16 mouse cellular contexts compared by ENCODE assay signal in the genomic region with DNA sequence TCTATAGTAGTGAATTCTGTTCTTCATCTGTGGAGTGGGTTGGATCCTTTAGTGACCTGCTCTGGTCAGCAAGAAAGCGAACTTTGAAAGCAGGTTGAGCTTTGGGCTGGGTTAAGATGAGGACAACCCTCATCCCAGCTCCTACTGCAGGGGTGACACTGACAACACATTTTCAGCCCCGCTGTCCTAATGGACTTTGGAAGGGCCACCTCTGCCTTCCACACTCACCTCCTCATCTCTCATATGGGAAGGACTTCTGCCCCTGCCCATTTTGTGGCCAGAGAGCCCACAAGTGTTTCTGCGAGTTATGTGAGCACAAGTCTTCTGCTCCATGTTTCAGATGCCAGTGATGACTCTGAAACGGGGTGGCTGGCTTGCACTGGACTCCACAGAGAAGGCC. TPM values are rescaled to one million over a fixed set of nuclear protein-coding genes. Genes with fewer than 3 reads are reported as not detected.
DNase-seq lines count a peak whose midpoint lies in the region; ATAC-seq and TF ChIP-seq lines count a peak whose summit lies in the region.
"Had no signal": no experiment of that assay in that cellular context is flagged by ENCODE, and none has a peak within 500 bp of the region (broad histone marks: within the 10 kb centered on the region; RNA-seq: fewer than 3 reads in every experiment).

No protein-coding gene starts in this region.

- H3K27ac ChIP-seq in heart, postnatal 0 days (ENCODE audit: low read depth), result peak overlapping the region; percentile 25; the same call in 1 of the 2 replicates
- H3K27ac ChIP-seq in limb, embryonic 12.5 days, result peak overlapping the region; percentile 69; the same call in 1 of the 2 replicates
- H3K27ac ChIP-seq in limb, embryonic 10.5 days, result no peak overlapping the region
- peak overlapping the region; percentile 68 for H3K27ac ChIP-seq in embryonic facial prominence, embryonic 15.5 days (replicated peaks)
- peak overlapping the region; percentile 84 for H3K27ac ChIP-seq in stomach, embryonic 15.5 days
- H3K27ac ChIP-seq: forebrain, embryonic 12.5 days; heart, adult 2 months; layer of hippocampus, adult 2 months; liver, embryonic 13.5 days had no signal

- no peaks in the 10 kb centered on the region for H3K9me3 ChIP-seq in heart, postnatal 0 days (replicated peaks; ENCODE audit: control insufficient read depth, low read length)
- no peaks in the 10 kb centered on the region for H3K9me3 ChIP-seq in limb, embryonic 12.5 days
- H3K9me3 ChIP-seq in limb, embryonic 10.5 days (replicated peaks), result no peaks in the 10 kb centered on the region
- H3K9me3 ChIP-seq in embryonic facial prominence, embryonic 15.5 days (replicated peaks), result no peaks in the 10 kb centered on the region
- H3K9me3 ChIP-seq in stomach, embryonic 15.5 days, result no peaks in the 10 kb centered on the region
- H3K9me3 ChIP-seq: forebrain, embryonic 12.5 days; liver, embryonic 13.5 days had no signal

- TF ChIP-seq EP300 in heart, postnatal 0 days (IDR thresholded peaks at IDR 0.05; ENCODE audit: low read depth), result no peak

- no peak overlapping the region for H3K4me3 ChIP-seq in heart, postnatal 0 days (ENCODE audit: low read depth, low read length)
- no peak overlapping the region for H3K4me3 ChIP-seq in limb, embryonic 12.5 days (replicated peaks)
- H3K4me3 ChIP-seq in limb, embryonic 10.5 days, result no peak overlapping the region
- no peak overlapping the region for H3K4me3 ChIP-seq in embryonic facial prominence, embryonic 15.5 days (replicated peaks)
- no peak overlapping the region for H3K4me3 ChIP-seq in stomach, embryonic 15.5 days (replicated peaks)
- H3K4me3 ChIP-seq: forebrain, embryonic 12.5 days; heart, adult 2 months; layer of hippocampus, adult 2 months; liver, embryonic 13.5 days had no signal

- H3K27me3 ChIP-seq in heart, postnatal 0 days (ENCODE audit: control insufficient read depth, insufficient read depth, low read length), result no peaks in the 10 kb centered on the region
- H3K27me3 ChIP-seq in limb, embryonic 12.5 days, result no peaks in the 10 kb centered on the region
- no peaks in the 10 kb centered on the region for H3K27me3 ChIP-seq in limb, embryonic 10.5 days (ENCODE audit: low read depth, poor library complexity, severe bottlenecking)
- no peaks in the 10 kb centered on the region for H3K27me3 ChIP-seq in embryonic facial prominence, embryonic 15.5 days
- no peaks in the 10 kb centered on the region for H3K27me3 ChIP-seq in stomach, embryonic 15.5 days (replicated peaks)
- H3K27me3 ChIP-seq: forebrain, embryonic 12.5 days; liver, embryonic 13.5 days had no signal

- no peak for TF ChIP-seq CTCF in heart, postnatal 0 days (IDR thresholded peaks at IDR 0.05; ENCODE audit: low read depth)

- H3K9ac ChIP-seq in heart, postnatal 0 days (replicated peaks; ENCODE audit: low read depth, low read length), result no peak overlapping the region
- H3K9ac ChIP-seq in limb, embryonic 12.5 days (replicated peaks), result no peak overlapping the region
- no peak overlapping the region for H3K9ac ChIP-seq in embryonic facial prominence, embryonic 15.5 days
- no peak overlapping the region for H3K9ac ChIP-seq in stomach, embryonic 15.5 days
- H3K9ac ChIP-seq: liver, embryonic 13.5 days had no signal

- H3K4me2 ChIP-seq in heart, postnatal 0 days (ENCODE audit: low read depth, low read length), result no peak overlapping the region
- no peak overlapping the region for H3K4me2 ChIP-seq in limb, embryonic 12.5 days
- H3K4me2 ChIP-seq in embryonic facial prominence, embryonic 15.5 days (replicated peaks), result no peak overlapping the region
- H3K4me2 ChIP-seq in stomach, embryonic 15.5 days, result no peak overlapping the region
- H3K4me2 ChIP-seq: forebrain, embryonic 12.5 days; liver, embryonic 13.5 days had no signal

- no peak for DNase-seq in heart, postnatal 0 days (ENCODE audit: low spot score)
- no peak for DNase-seq in heart, postnatal 25 days (ENCODE audit: low spot score)
- no peak for DNase-seq in limb, embryonic 10.5 days (ENCODE audit: low spot score)
- DNase-seq: adrenal gland, adult 2 months; B cell, adult 2 months; cerebellum, adult 9-10 months; embryo, embryonic 11 days; heart, adult 2 months; liver, embryonic 13.5 days; thymus, postnatal 4 days had no signal

- no peaks in the 10 kb centered on the region for H3K36me3 ChIP-seq in heart, postnatal 0 days (replicated peaks; ENCODE audit: control insufficient read depth, insufficient read depth, low read length)
- H3K36me3 ChIP-seq in limb, embryonic 12.5 days, result no peaks in the 10 kb centered on the region
- no peaks in the 10 kb centered on the region for H3K36me3 ChIP-seq in limb, embryonic 10.5 days
- no peaks in the 10 kb centered on the region for H3K36me3 ChIP-seq in embryonic facial prominence, embryonic 15.5 days
- H3K36me3 ChIP-seq in stomach, embryonic 15.5 days, result no peaks in the 10 kb centered on the region
- H3K36me3 ChIP-seq: forebrain, embryonic 12.5 days; liver, embryonic 13.5 days had no signal

- 62% methylated on average over 4 of the region's 4 CpGs for WGBS in heart, postnatal 0 days
- WGBS in limb, embryonic 12.5 days, result 76% methylated on average over 4 of the region's 4 CpGs
- 79% methylated on average over 4 of the region's 4 CpGs for WGBS in limb, embryonic 10.5 days
- WGBS in embryonic facial prominence, embryonic 15.5 days, result 67% methylated on average over 4 of the region's 4 CpGs
- WGBS in stomach, embryonic 15.5 days, result 73% methylated on average over 4 of the region's 4 CpGs

- peaks cover 15% of the 10 kb centered on the region for H3K4me1 ChIP-seq in heart, postnatal 0 days (ENCODE audit: control insufficient read depth, insufficient read depth)
- H3K4me1 ChIP-seq in limb, embryonic 12.5 days (replicated peaks), result peaks cover 43% of the 10 kb centered on the region
- peaks cover 46% of the 10 kb centered on the region for H3K4me1 ChIP-seq in limb, embryonic 10.5 days
- H3K4me1 ChIP-seq in embryonic facial prominence, embryonic 15.5 days, result peaks cover 56% of the 10 kb centered on the region
- H3K4me1 ChIP-seq in stomach, embryonic 15.5 days, result peaks cover 48% of the 10 kb centered on the region

- intact Hi-C loops in heart, postnatal 25 days (cut with DNase I), result no loop called here

- ATAC-seq in heart, postnatal 0 days (ENCODE audit: insufficient read depth, low read depth), result no peak
- ATAC-seq in limb, embryonic 12.5 days (ENCODE audit: insufficient number of reproducible peaks, insufficient read depth, low FRiP score, low TSS enrichment, low read depth), result no peak
- ATAC-seq in embryonic facial prominence, embryonic 15.5 days (ENCODE audit: insufficient number of reproducible peaks, low FRiP score, low TSS enrichment, low read depth), result no peak
- ATAC-seq in stomach, embryonic 15.5 days (ENCODE audit: insufficient read depth, low FRiP score, low read depth), result 0 out of 2 replicates have a peak, but pooled peaks have one; percentile 3
- no peak for ATAC-seq in inflammation-experienced regulatory T-cells, adult 6 months

RNA-seq across cellular contexts. Expression of a gene that starts 41.9 kb away (rescaled TPM):
- 14.8 and 19.1 TPM in 2 replicates for total RNA-seq in heart, postnatal 0 days (2014; rRNA removed; ENCODE audit: low replicate concordance)
- polyA plus RNA-seq in heart, postnatal 0 days (2015; fragmentation: Nextera tagmentation; extraction: Ambion mirVana), result 21.9 and 22.5 TPM in 2 replicates
- total RNA-seq in heart, postnatal 25 days (2021), result 10 to 100 TPM; 15.3 to 20.8 TPM
- polyA plus RNA-seq in limb, embryonic 12.5 days (2016; fragmentation: Nextera tagmentation; extraction: Ambion mirVana), result 24.0 and 27.0 TPM in 2 replicates
- polyA plus RNA-seq in limb, embryonic 10.5 days (2016; fragmentation: Nextera tagmentation; extraction: Ambion mirVana), result 34.2 and 35.3 TPM in 2 replicates
- 57.2 and 60.5 TPM in 2 replicates for polyA plus RNA-seq in embryonic facial prominence, embryonic 15.5 days (2015; fragmentation: Nextera tagmentation; extraction: Ambion mirVana)
- polyA plus RNA-seq in stomach, embryonic 15.5 days (2015; fragmentation: Nextera tagmentation; extraction: Ambion mirVana), result 61.0 and 62.7 TPM in 2 replicates
- 100 to 1,000 TPM in 1 of 3 experiments, 10 to 100 TPM in 2; 55.6 to 103 (median 69.5) TPM for polyA plus RNA-seq in inflammation-experienced regulatory T-cells, adult 6 months (2017; shearing (Covaris generic))
